Comparison of ENCODE assay signal across 7 mouse cellular contexts in genomic region chr3:67429999-67430380, GRCm38 (mm10). TPM values are rescaled to one million over a fixed set of nuclear protein-coding genes. Genes with fewer than 3 reads are reported as not detected.
DNase-seq lines count a peak whose midpoint lies in the region; ATAC-seq lines count a peak whose summit lies in the region.

Gene Gfm1, plus strand, starts transcription at chr3:67430096.

- ATAC-seq in embryonic facial prominence, embryonic 12.5 days (ENCODE audit: insufficient number of reproducible peaks, insufficient read depth, low FRiP score, low TSS enrichment): peak; percentile 90
- peak; percentile 84; the same call in 1 of the 2 replicates for ATAC-seq in limb, embryonic 11.5 days (ENCODE audit: insufficient number of reproducible peaks, low FRiP score, low TSS enrichment, low read depth)
- ATAC-seq in midbrain, embryonic 14.5 days (ENCODE audit: low FRiP score, low TSS enrichment): peak; percentile 95

- H3K9ac ChIP-seq in embryonic facial prominence, embryonic 12.5 days: peak within 1 kb of the TSS; percentile 85
- H3K9ac ChIP-seq in limb, embryonic 11.5 days (ENCODE audit: low read length): peak within 1 kb of the TSS; percentile 84
- peak within 1 kb of the TSS; percentile 67 for H3K9ac ChIP-seq in midbrain, embryonic 14.5 days (replicated peaks; ENCODE audit: low read length)

- H3K36me3 ChIP-seq in embryonic facial prominence, embryonic 12.5 days: peaks cover 23% of the 10 kb centered on the region
- no peaks in the 10 kb centered on the region; the same call in 1 of the 2 replicates for H3K36me3 ChIP-seq in limb, embryonic 11.5 days (ENCODE audit: control insufficient read depth, insufficient read depth, low read length)
- peaks cover 27% of the 10 kb centered on the region for H3K36me3 ChIP-seq in midbrain, embryonic 14.5 days (ENCODE audit: control insufficient read depth, insufficient read depth, low read length)

- peak within 1 kb of the TSS; percentile 85 for H3K4me2 ChIP-seq in embryonic facial prominence, embryonic 12.5 days (replicated peaks)
- peak within 1 kb of the TSS; percentile 69 for H3K4me2 ChIP-seq in limb, embryonic 11.5 days (ENCODE audit: low read depth, severe bottlenecking)
- peak within 1 kb of the TSS; percentile 58 for H3K4me2 ChIP-seq in midbrain, embryonic 14.5 days (ENCODE audit: low read length)

- WGBS in embryonic facial prominence, embryonic 12.5 days: under 1% methylated on average over 24 of the region's 24 CpGs
- whole genome bisulfite sequencing in limb, embryonic 11.5 days: under 1% methylated on average over 24 of the region's 24 CpGs
- WGBS in midbrain, embryonic 14.5 days: 1% methylated on average over 24 of the region's 24 CpGs

- H3K27me3 ChIP-seq in embryonic facial prominence, embryonic 12.5 days: no peaks in the 10 kb centered on the region
- H3K27me3 ChIP-seq in limb, embryonic 11.5 days (ENCODE audit: control insufficient read depth, insufficient read depth, low read length): no peaks in the 10 kb centered on the region
- H3K27me3 ChIP-seq in midbrain, embryonic 14.5 days (ENCODE audit: control insufficient read depth, insufficient read depth, low read length): no peaks in the 10 kb centered on the region

- DNase-seq in adrenal gland, postnatal 25 days: peak; percentile 90
- peak; percentile 99 for DNase-seq in heart, adult 11 months
- peak; percentile 89 for DNase-seq in kidney, adult 18-20 months
- peak; percentile 89 for DNase-seq in limb, embryonic 11.5 days (ENCODE audit: low spot score)
- peak; percentile 94 for DNase-seq in midbrain, embryonic 14.5 days
- DNase-seq in spleen, adult 18-20 months: peak; percentile 76 to 84

- H3K4me1 ChIP-seq in embryonic facial prominence, embryonic 12.5 days: peaks cover 7% of the 10 kb centered on the region
- peaks cover 6% of the 10 kb centered on the region; the same call in 1 of the 2 replicates for H3K4me1 ChIP-seq in limb, embryonic 11.5 days (ENCODE audit: control insufficient read depth, insufficient read depth, low read length)
- peaks cover 7% of the 10 kb centered on the region for H3K4me1 ChIP-seq in midbrain, embryonic 14.5 days (ENCODE audit: control insufficient read depth, insufficient read depth, low read length)

- peaks cover 7% of the 10 kb centered on the region; the same call in 1 of the 2 replicates for H3K9me3 ChIP-seq in embryonic facial prominence, embryonic 12.5 days
- H3K9me3 ChIP-seq in limb, embryonic 11.5 days (ENCODE audit: control insufficient read depth, low read length): peaks cover 3% of the 10 kb centered on the region; the same call in 1 of the 2 replicates
- no peaks in the 10 kb centered on the region for H3K9me3 ChIP-seq in midbrain, embryonic 14.5 days (ENCODE audit: control insufficient read depth, low read length)

- peak within 1 kb of the TSS; percentile 98 for H3K4me3 ChIP-seq in embryonic facial prominence, embryonic 12.5 days
- H3K4me3 ChIP-seq in limb, embryonic 11.5 days (ENCODE audit: low read depth, low read length): peak within 1 kb of the TSS; percentile 98
- peak within 1 kb of the TSS; percentile 71 for H3K4me3 ChIP-seq in midbrain, embryonic 14.5 days (replicated peaks; ENCODE audit: low read depth, low read length)

- H3K27ac ChIP-seq in embryonic facial prominence, embryonic 12.5 days: no peak within 1 kb of the TSS
- H3K27ac ChIP-seq in limb, embryonic 11.5 days (replicated peaks; ENCODE audit: low read depth, low read length): no peak within 1 kb of the TSS
- H3K27ac ChIP-seq in midbrain, embryonic 14.5 days (replicated peaks; ENCODE audit: low read depth, low read length): no peak within 1 kb of the TSS; the same call in 1 of the 2 replicates

RNA-seq across cellular contexts. Expression of gene Gfm1, which starts in this region (rescaled TPM):
- 78.8 and 97.6 TPM in 2 replicates for total RNA-seq in adrenal gland, postnatal 25 days (2021)
- polyA plus RNA-seq in embryonic facial prominence, embryonic 12.5 days (2016; fragmentation: Nextera tagmentation; extraction: Ambion mirVana): 46.3 and 47.2 TPM in 2 replicates
- polyA plus RNA-seq in limb, embryonic 11.5 days (2014; fragmentation: Nextera tagmentation; extraction: Ambion mirVana): 55.4 and 60.5 TPM in 2 replicates
- polyA plus RNA-seq in midbrain, embryonic 14.5 days (2014; fragmentation: Nextera tagmentation; extraction: Ambion mirVana): 26.1 and 34.3 TPM in 2 replicates
